Mouse (Mus musculus) lung, postnatal 0 days (tissue): ENCODE measurements at regions not wholly inside any gene's neighbourhood (a gene's known extent, or its start where the extent isn't known, plus 50 kb on each side); places are given as distances from the start of the nearest gene placed in this dataset.

Source experiments
- CTCF ChIP-seq: IDR thresholded peaks from 2 replicates; pipeline ENCODE4 v1.5.1; 2016; ENCODE audit warnings: antibody characterized with exemption, mild to moderate bottlenecking
- EP300 ChIP-seq: IDR thresholded peaks from 2 replicates; pipeline ENCODE4 v1.6.1; 2016; ENCODE audit warnings: antibody characterized with exemption, mild to moderate bottlenecking, control low read depth

DNA sequence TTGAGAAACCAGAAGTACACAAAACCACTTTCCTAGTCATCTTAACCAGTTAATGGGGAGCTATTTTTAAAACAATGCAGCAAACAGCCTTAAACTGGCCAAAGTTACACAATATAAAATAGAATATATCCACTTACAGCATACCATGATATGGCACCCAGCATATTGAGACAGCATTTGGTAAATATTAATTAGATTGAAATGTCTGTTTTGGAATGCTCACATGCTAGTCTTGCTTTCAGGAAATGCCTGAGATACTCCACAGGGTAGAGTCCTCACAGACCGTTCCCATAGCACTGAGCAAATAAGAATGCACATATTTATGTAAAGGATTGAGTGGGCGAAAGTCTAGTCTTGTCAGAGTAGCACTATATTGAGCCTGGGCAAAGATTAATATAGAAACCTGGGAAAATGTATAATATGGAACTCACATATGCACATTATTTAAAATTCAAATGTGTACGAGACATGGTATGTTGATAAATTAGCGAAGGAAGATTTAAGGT, 185.1 kb upstream of the Vegfc start:
- TF ChIP-seq CTCF (no peak), EP300 (no peak)
